Mouse (Mus musculus): ENCODE measurements around the gene Tmtc1. TPM values are rescaled to one million over a fixed set of nuclear protein-coding genes. Genes with fewer than 3 reads are reported as not detected.

Gene Tmtc1
- polyA plus RNA-seq, 1 experiment from 2014 or later, result 3.8 TPM

DNA sequence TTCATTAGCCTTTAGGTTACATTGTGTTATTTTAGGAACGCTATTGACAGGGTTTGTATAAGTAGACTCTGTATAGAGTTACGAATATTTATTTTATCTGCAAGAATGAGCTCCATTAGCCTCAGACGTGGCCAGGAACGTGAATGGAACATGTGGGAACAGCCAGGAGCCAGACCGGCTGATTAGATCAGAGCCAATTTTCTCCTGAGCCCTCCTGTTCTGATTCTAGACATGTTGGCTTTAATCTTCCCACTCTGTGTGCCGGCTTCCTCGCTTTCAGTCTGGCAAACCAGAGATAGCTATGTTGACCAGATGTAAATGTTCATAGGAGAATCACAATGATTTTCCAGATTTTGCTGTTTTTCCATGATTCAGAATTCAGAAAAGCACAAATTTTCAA is 22.6 kb downstream of the Tmtc1 start:
- Histone ChIP-seq H3K4me3 (ENCODE audit: control insufficient read depth in 1 of 2, insufficient read depth in 1 of 2, low read depth in 1 of 2, low read length in 2 of 2) (no peak overlapping the region), H3K27me3 (ENCODE audit: control insufficient read depth, insufficient read depth, low read length) (no peaks in the 10 kb centered on the region), H3K4me2 (ENCODE audit: low read length) (no peak overlapping the region), H3K36me3 (ENCODE audit: control insufficient read depth, insufficient read depth, low read length) (0 out of 2 replicates have a peak, but pooled peaks cover 6% of the 10 kb centered on the region), H3K4me1 (ENCODE audit: control insufficient read depth in 2 of 2, insufficient read depth in 2 of 2, low read length in 2 of 2) (0 out of 4 replicates have a peak, but pooled peaks cover 0 to 4% of the 10 kb centered on the region in 2 experiments), H3K9ac (ENCODE audit: low read length) (no peak overlapping the region), H3K27ac (replicated peaks in 1 of 2; ENCODE audit: control insufficient read depth in 1 of 2, insufficient read depth in 1 of 2, low read depth in 2 of 2, low read length in 2 of 2) (no peak overlapping the region), H3K9me3 (ENCODE audit: control insufficient read depth, low read length) (no peaks in the 10 kb centered on the region)
- ATAC-seq (ENCODE audit: insufficient number of reproducible peaks, insufficient read depth, low FRiP score, low read depth), result no peak
- WGBS, result 54% methylated on average over 7 of the region's 7 CpGs

DNA sequence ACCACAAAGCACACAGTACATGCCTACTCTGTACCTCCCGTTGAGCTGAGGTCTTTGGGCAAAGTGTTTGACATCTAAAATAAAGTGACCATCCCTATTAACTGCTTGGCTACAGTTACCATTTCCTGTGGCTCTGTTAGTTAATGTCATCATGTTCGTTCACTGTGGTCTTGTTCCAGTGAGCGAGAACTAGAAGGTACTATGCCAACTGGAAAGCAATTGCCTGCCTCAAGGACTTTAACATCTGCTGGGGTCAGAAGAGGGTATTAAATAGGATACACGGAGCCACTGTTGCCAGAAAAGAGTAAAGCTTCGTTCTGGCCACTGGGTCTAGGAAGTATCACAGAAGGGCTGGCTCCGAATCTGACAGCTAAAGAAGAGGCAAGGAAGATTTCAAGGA is 23.8 kb downstream of the Tmtc1 start:
- Histone ChIP-seq H3K4me2 (ENCODE audit: low read length) (no peak overlapping the region), H3K27ac (replicated peaks in 1 of 2; ENCODE audit: control insufficient read depth in 1 of 2, insufficient read depth in 1 of 2, low read depth in 2 of 2, low read length in 2 of 2) (no peak overlapping the region), H3K4me1 (ENCODE audit: control insufficient read depth in 2 of 2, insufficient read depth in 2 of 2, low read length in 2 of 2) (0 out of 4 replicates have a peak, but pooled peaks cover 0 to 4% of the 10 kb centered on the region in 2 experiments), H3K9me3 (ENCODE audit: control insufficient read depth, low read length) (no peaks in the 10 kb centered on the region), H3K27me3 (ENCODE audit: control insufficient read depth, insufficient read depth, low read length) (no peaks in the 10 kb centered on the region), H3K4me3 (ENCODE audit: control insufficient read depth in 1 of 2, insufficient read depth in 1 of 2, low read depth in 1 of 2, low read length in 2 of 2) (no peak overlapping the region), H3K9ac (ENCODE audit: low read length) (no peak overlapping the region), H3K36me3 (ENCODE audit: control insufficient read depth, insufficient read depth, low read length) (0 out of 2 replicates have a peak, but pooled peaks cover 6% of the 10 kb centered on the region)
- WGBS, result 89% methylated on average over 6 of the region's 6 CpGs
- no peak for ATAC-seq (ENCODE audit: insufficient number of reproducible peaks, insufficient read depth, low FRiP score, low read depth)

DNA sequence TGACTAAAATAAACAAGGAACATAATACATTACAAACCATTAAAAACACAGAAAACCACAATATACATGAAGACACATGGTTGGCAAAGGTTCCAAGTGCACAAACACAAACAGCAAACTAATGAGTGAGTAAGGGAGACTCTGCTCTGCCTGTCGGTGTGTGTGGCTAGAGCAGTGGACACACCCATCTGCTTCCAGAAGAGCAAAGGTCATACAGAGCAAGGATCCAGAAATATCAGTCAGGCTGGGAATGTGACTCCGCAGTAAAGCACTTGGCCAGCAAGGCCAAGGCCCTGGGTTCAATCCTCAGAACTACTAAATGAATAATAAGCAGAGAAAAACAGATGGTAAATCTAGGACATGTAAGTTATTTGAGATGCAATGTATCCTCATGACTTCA is 27.6 kb downstream of the Tmtc1 start:
- Histone ChIP-seq H3K4me1 (ENCODE audit: control insufficient read depth in 2 of 2, insufficient read depth in 2 of 2, low read length in 2 of 2) (0 out of 4 replicates have a peak, but pooled peaks cover 0 to 5% of the 10 kb centered on the region in 2 experiments), H3K9ac (ENCODE audit: low read length) (no peak overlapping the region), H3K27ac (replicated peaks in 1 of 2; ENCODE audit: control insufficient read depth in 1 of 2, insufficient read depth in 1 of 2, low read depth in 2 of 2, low read length in 2 of 2) (no peak overlapping the region), H3K4me3 (ENCODE audit: control insufficient read depth in 1 of 2, insufficient read depth in 1 of 2, low read depth in 1 of 2, low read length in 2 of 2) (no peak overlapping the region), H3K36me3 (ENCODE audit: control insufficient read depth, insufficient read depth, low read length) (peaks cover 8% of the 10 kb centered on the region; the same call in 1 of the 2 replicates), H3K4me2 (ENCODE audit: low read length) (no peak overlapping the region), H3K27me3 (ENCODE audit: control insufficient read depth, insufficient read depth, low read length) (no peaks in the 10 kb centered on the region), H3K9me3 (ENCODE audit: control insufficient read depth, low read length) (no peaks in the 10 kb centered on the region)
- ATAC-seq (ENCODE audit: insufficient number of reproducible peaks, insufficient read depth, low FRiP score, low read depth), result no peak
- WGBS, result 56% methylated on average over 2 of the region's 2 CpGs

DNA sequence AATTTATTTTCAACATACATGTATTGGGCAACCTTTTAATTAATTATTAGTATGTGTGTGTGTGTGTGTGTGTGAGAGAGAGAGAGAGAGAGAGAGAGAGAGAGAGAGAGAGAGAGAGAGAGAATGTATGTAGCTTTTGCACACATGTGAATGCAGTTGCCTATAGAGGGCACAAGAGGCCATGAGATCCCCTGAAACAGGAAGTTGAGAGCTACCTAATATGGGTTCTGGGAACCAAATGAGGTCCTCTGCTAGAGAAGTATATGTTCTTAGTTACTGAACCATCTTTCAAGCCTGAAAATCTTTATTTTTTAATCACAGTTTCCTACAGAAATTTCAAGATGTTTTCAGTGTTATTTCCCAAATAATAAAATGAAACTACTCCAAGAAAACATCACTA is 30.6 kb downstream of the Tmtc1 start:
- no peak overlapping the region for H3K4me2 ChIP-seq (ENCODE audit: low read length)
- H3K4me3 ChIP-seq (ENCODE audit: control insufficient read depth in 1 of 2, insufficient read depth in 1 of 2, low read depth in 1 of 2, low read length in 2 of 2), result no peak overlapping the region
- no peaks in the 10 kb centered on the region for H3K27me3 ChIP-seq (ENCODE audit: control insufficient read depth, insufficient read depth, low read length)
- peaks cover 8% of the 10 kb centered on the region; the same call in 1 of the 2 replicates for H3K36me3 ChIP-seq (ENCODE audit: control insufficient read depth, insufficient read depth, low read length)
- H3K4me1 ChIP-seq (ENCODE audit: control insufficient read depth in 2 of 2, insufficient read depth in 2 of 2, low read length in 2 of 2), result peaks cover 2 to 10% of the 10 kb centered on the region in 2 experiments; a peak in 1 of 4 replicates
- H3K9me3 ChIP-seq (ENCODE audit: control insufficient read depth, low read length), result no peaks in the 10 kb centered on the region
- ATAC-seq (ENCODE audit: insufficient number of reproducible peaks, insufficient read depth, low FRiP score, low read depth), result no peak
- no peak overlapping the region for H3K27ac ChIP-seq (replicated peaks in 1 of 2; ENCODE audit: control insufficient read depth in 1 of 2, insufficient read depth in 1 of 2, low read depth in 2 of 2, low read length in 2 of 2)
- no peak overlapping the region for H3K9ac ChIP-seq (ENCODE audit: low read length)

DNA sequence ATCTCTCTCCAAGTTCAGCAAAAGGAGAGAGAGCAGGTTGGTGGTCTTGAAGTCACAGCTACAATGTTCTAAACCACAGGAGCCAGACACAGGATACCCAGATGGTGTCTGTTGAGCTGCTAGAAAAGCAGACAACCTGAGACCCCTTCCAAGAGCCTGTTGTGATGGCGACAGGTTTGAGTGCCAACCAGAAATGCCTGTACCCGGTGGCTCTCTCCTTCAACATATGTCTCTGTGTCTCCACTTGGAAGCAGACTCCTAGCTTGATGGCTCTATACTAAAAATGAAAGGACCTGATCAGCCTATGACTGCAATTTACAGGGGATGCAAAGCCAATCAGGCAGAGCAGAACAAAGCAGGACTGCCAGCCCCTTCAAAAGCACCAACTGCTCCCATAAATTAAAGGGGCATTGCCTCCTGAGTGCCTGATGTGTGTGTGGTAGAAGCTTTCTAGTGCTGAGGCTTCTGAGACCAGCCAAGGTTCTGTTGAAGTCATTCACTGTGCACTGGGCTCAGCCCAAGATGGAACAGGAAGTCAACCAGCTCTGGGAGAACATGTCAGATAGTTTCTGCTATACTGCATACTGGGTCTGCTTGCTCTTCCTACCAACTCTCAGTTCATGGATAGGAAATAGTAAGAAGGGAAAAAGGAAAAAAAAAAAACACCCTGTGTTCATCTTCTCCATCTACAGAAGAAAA is 37.2 kb downstream of the Tmtc1 start:
- no peaks in the 10 kb centered on the region for H3K9me3 ChIP-seq (ENCODE audit: control insufficient read depth, low read length)
- no peak overlapping the region for H3K9ac ChIP-seq (ENCODE audit: low read length)
- peaks cover 5 to 18% of the 10 kb centered on the region in 2 experiments; a peak in 3 of 4 replicates for H3K4me1 ChIP-seq (ENCODE audit: control insufficient read depth in 2 of 2, insufficient read depth in 2 of 2, low read length in 2 of 2)
- H3K27me3 ChIP-seq (ENCODE audit: control insufficient read depth, insufficient read depth, low read length), result no peaks in the 10 kb centered on the region
- H3K4me2 ChIP-seq (ENCODE audit: low read length), result no peak overlapping the region
- no peak overlapping the region for H3K4me3 ChIP-seq (ENCODE audit: control insufficient read depth in 1 of 2, insufficient read depth in 1 of 2, low read depth in 1 of 2, low read length in 2 of 2)
- ATAC-seq (ENCODE audit: insufficient number of reproducible peaks, insufficient read depth, low FRiP score, low read depth), result no peak
- no peak overlapping the region for H3K27ac ChIP-seq (replicated peaks in 1 of 2; ENCODE audit: control insufficient read depth in 1 of 2, insufficient read depth in 1 of 2, low read depth in 2 of 2, low read length in 2 of 2)
- 75% methylated on average over 2 of the region's 2 CpGs for WGBS
- H3K36me3 ChIP-seq (ENCODE audit: control insufficient read depth, insufficient read depth, low read length), result no peaks in the 10 kb centered on the region; the same call in 1 of the 2 replicates

DNA sequence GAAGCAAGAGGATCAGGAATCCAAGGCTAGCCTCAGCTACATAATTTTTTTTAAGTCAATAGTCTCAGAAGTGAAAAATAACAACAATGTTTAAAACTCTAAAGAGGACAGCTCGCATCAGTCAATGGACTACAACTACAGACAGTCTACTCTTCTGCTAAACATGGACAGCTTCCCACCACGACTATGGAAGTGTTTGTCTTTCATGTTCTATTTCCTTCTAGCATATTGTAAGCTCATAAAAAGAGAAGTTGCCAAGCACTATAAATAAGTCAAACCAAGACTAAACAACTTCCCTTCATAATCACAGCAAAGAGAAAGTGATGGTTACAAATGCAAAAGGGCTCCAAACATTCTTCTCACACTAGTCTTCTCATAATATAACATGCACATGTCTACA is 38.6 kb downstream of the Tmtc1 start:
- H3K4me3 ChIP-seq (ENCODE audit: control insufficient read depth in 1 of 2, insufficient read depth in 1 of 2, low read depth in 1 of 2, low read length in 2 of 2), result no peak overlapping the region
- no peak overlapping the region for H3K9ac ChIP-seq (ENCODE audit: low read length)
- H3K27ac ChIP-seq (replicated peaks in 1 of 2; ENCODE audit: control insufficient read depth in 1 of 2, insufficient read depth in 1 of 2, low read depth in 2 of 2, low read length in 2 of 2), result no peak overlapping the region
- H3K9me3 ChIP-seq (ENCODE audit: control insufficient read depth, low read length), result no peaks in the 10 kb centered on the region
- WGBS, result 77% methylated on average over 2 of the region's 2 CpGs
- H3K4me2 ChIP-seq (ENCODE audit: low read length), result no peak overlapping the region
- no peaks in the 10 kb centered on the region for H3K36me3 ChIP-seq (ENCODE audit: control insufficient read depth, insufficient read depth, low read length)
- ATAC-seq (ENCODE audit: insufficient number of reproducible peaks, insufficient read depth, low FRiP score, low read depth), result no peak
- no peaks in the 10 kb centered on the region for H3K27me3 ChIP-seq (ENCODE audit: control insufficient read depth, insufficient read depth, low read length)
- H3K4me1 ChIP-seq (ENCODE audit: control insufficient read depth in 2 of 2, insufficient read depth in 2 of 2, low read length in 2 of 2), result peaks cover 5 to 18% of the 10 kb centered on the region in 2 experiments; a peak in 3 of 4 replicates

DNA sequence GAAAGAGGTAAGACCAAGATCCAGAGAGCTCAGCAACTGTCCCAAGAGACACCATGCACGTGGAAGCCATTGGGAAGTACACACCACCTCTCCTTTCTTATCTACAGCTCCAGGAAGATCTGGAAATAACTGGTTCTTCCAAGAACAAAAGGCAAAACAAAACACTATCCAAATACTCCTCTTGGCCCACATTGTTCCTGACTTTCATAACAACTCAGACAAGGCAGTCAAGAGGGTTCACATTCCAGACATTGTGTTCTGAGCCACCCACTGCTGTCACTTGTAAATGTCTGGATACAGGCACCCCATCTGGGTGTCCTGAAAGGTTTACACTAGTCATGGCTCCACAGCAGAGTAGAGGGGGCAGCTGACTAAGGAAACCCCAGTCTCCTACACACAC is 39.7 kb downstream of the Tmtc1 start:
- Histone ChIP-seq H3K4me1 (ENCODE audit: control insufficient read depth in 2 of 2, insufficient read depth in 2 of 2, low read length in 2 of 2) (peaks cover 14 to 24% of the 10 kb centered on the region in 2 experiments), H3K36me3 (ENCODE audit: control insufficient read depth, insufficient read depth, low read length) (no peaks in the 10 kb centered on the region), H3K9me3 (ENCODE audit: control insufficient read depth, low read length) (no peaks in the 10 kb centered on the region), H3K9ac (ENCODE audit: low read length) (no peak overlapping the region), H3K4me3 (ENCODE audit: control insufficient read depth in 1 of 2, insufficient read depth in 1 of 2, low read depth in 1 of 2, low read length in 2 of 2) (no peak overlapping the region), H3K27ac (replicated peaks in 1 of 2; ENCODE audit: control insufficient read depth in 1 of 2, insufficient read depth in 1 of 2, low read depth in 2 of 2, low read length in 2 of 2) (peak overlapping the region; percentile 67 to 73), H3K27me3 (ENCODE audit: control insufficient read depth, insufficient read depth, low read length) (no peaks in the 10 kb centered on the region), H3K4me2 (ENCODE audit: low read length) (no peak overlapping the region)
- WGBS, result 13% methylated on average over 1 of the region's 1 CpGs
- peak; percentile 60 for ATAC-seq (ENCODE audit: insufficient number of reproducible peaks, insufficient read depth, low FRiP score, low read depth)
